Mouse (Mus musculus): ENCODE data around the gene Lrba. TPM values are rescaled to one million over a fixed set of nuclear protein-coding genes. Genes with fewer than 3 reads are reported as not detected.
A peak's percentile ranks its signal among the peaks of the same experiment; 100 is the strongest.

Gene Lrba
- 22.1 and 22.6 TPM in 2 replicates for total RNA-seq (2012; rRNA removed)
- total RNA-seq (2014; rRNA removed): 11.3 and 12.3 TPM in 2 replicates
- 10.8 and 13.8 TPM in 2 replicates for polyA plus RNA-seq (2012; ENCODE audit: insufficient read length, low read depth)

- Histone ChIP-seq H3K4me1 (ENCODE audit: control insufficient read depth in 1 of 2, insufficient read depth in 2 of 2) (peaks cover 3 to 7% of the 10 kb centered on the region in 2 experiments; a peak in 3 of 4 replicates), H3K36me3 (replicated peaks in 1 of 2; ENCODE audit: control insufficient read depth in 1 of 2, insufficient read depth in 1 of 2, low read length in 1 of 2) (peaks cover 7 to 14% of the 10 kb centered on the region in 2 experiments), H3K9ac (ENCODE audit: insufficient read depth, low read depth) (peak within 1 kb of the TSS; percentile 82), H3K27me3 (replicated peaks) (no peaks in the 10 kb centered on the region), H3K27ac (ENCODE audit: insufficient read depth, low read depth) (peak within 1 kb of the TSS; percentile 88), H3K79me2 (replicated peaks; ENCODE audit: control insufficient read depth, extremely low read depth, insufficient read depth, poor library complexity, severe bottlenecking) (peaks cover 13% of the 10 kb centered on the region), H3K9me3 (replicated peaks; ENCODE audit: low read length) (no peaks in the 10 kb centered on the region), H3K4me2 (ENCODE audit: insufficient read depth, low read depth, poor library complexity, severe bottlenecking) (peak within 1 kb of the TSS; percentile 70), H3K4me3 (replicated peaks in 1 of 3; ENCODE audit: low read depth in 2 of 3, low read length in 2 of 3, poor library complexity in 1 of 3) (peak within 1 kb of the TSS; percentile 69 to 92 (median 89))
- TF ChIP-seq JUND (conservative IDR thresholded peaks at IDR 0.05; ENCODE audit: low read depth, low read length) (no peak), MEF2A (IDR thresholded peaks at IDR 0.05; ENCODE audit: borderline replicate concordance, low read depth, low read length) (peak; percentile 38; the same call in 1 of the 2 replicates), POLR2A (IDR thresholded peaks at IDR 0.05; ENCODE audit: low read depth, low read length) (peak; percentile 72), UBTF (IDR thresholded peaks at IDR 0.05; ENCODE audit: low read depth, low read length) (peak; percentile 89), NELFE (IDR thresholded peaks at IDR 0.05; ENCODE audit: low read depth, low read length) (no peak; the same call in 1 of the 2 replicates), BHLHE40 (IDR thresholded peaks at IDR 0.05; ENCODE audit: low read depth, low read length) (peak; percentile 39; the same call in 1 of the 2 replicates), SIN3A (IDR thresholded peaks at IDR 0.05; ENCODE audit: low read length) (peak; percentile 58), TCF12 (IDR thresholded peaks at IDR 0.05; ENCODE audit: low read depth, low read length) (peak; percentile 50), CHD1 (IDR thresholded peaks at IDR 0.05; ENCODE audit: low read depth, low read length) (no peak), CHD2 (IDR thresholded peaks at IDR 0.05; ENCODE audit: low read length) (0 out of 2 replicates have a peak, but pooled peaks have one; percentile 18), RCOR1 (conservative IDR thresholded peaks at IDR 0.05; ENCODE audit: low read depth, low read length) (no peak), MAZ (IDR thresholded peaks at IDR 0.05; ENCODE audit: low read depth, low read length) (peak; percentile 58; the same call in 1 of the 2 replicates), MAX (IDR thresholded peaks at IDR 0.05; ENCODE audit: low read length) (0 out of 2 replicates have a peak, but pooled peaks have one; percentile 16), IRF4 (IDR thresholded peaks at IDR 0.05; ENCODE audit: low read depth, low read length) (peak; percentile 47; the same call in 1 of the 2 replicates)
- dilution Hi-C loops (cut with MboI; ENCODE audit: extremely low pct_ligation_motif_present, extremely low pct_unique_long_range_greater_than_20kb, low sequenced_read_pairs): no loop called here
- in situ Hi-C loops (cut with MboI; ENCODE audit: low pct_ligation_motif_present, low pct_unique_long_range_greater_than_20kb, low sequenced_read_pairs): no loop called here
- DNase-seq (ENCODE audit: extremely low read depth): peak; percentile 68
Observed at GRCm38 (mm10) chr3:86224564-86225421, at the start of gene Lrba. Gene Lrba, plus strand, starts transcription at chr3:86224680.

- Histone ChIP-seq H3K27me3 (replicated peaks) (no peaks in the 10 kb centered on the region), H3K27ac (ENCODE audit: insufficient read depth, low read depth) (no peak overlapping the region), H3K4me3 (replicated peaks in 1 of 3; ENCODE audit: low read depth in 2 of 3, low read length in 2 of 3, poor library complexity in 1 of 3) (no peak overlapping the region), H3K9me3 (replicated peaks; ENCODE audit: low read length) (no peaks in the 10 kb centered on the region), H3K36me3 (replicated peaks in 1 of 2; ENCODE audit: control insufficient read depth in 1 of 2, insufficient read depth in 1 of 2, low read length in 1 of 2) (no peaks in the 10 kb centered on the region), H3K4me1 (ENCODE audit: control insufficient read depth in 1 of 2, insufficient read depth in 2 of 2) (no peaks in the 10 kb centered on the region; a peak in 1 of 4 replicates), H3K4me2 (ENCODE audit: insufficient read depth, low read depth, poor library complexity, severe bottlenecking) (no peak overlapping the region), H3K9ac (ENCODE audit: insufficient read depth, low read depth) (no peak overlapping the region), H3K79me2 (replicated peaks; ENCODE audit: control insufficient read depth, extremely low read depth, insufficient read depth, poor library complexity, severe bottlenecking) (no peaks in the 10 kb centered on the region)
- in situ Hi-C loops (cut with MboI; ENCODE audit: low pct_ligation_motif_present, low pct_unique_long_range_greater_than_20kb, low sequenced_read_pairs) (no loop called here), dilution Hi-C loops (cut with MboI; ENCODE audit: extremely low pct_ligation_motif_present, extremely low pct_unique_long_range_greater_than_20kb, low sequenced_read_pairs) (no loop called here)
- no peak for TF ChIP-seq KAT2A (IDR thresholded peaks at IDR 0.05; ENCODE audit: insufficient replicate concordance, low read length)
- TF ChIP-seq CHD1 (IDR thresholded peaks at IDR 0.05; ENCODE audit: low read depth, low read length): no peak
- TF ChIP-seq NELFE (IDR thresholded peaks at IDR 0.05; ENCODE audit: low read depth, low read length): no peak
- no peak for TF ChIP-seq E2F4 (IDR thresholded peaks at IDR 0.05; ENCODE audit: insufficient replicate concordance, low read depth, low read length)
- no peak for TF ChIP-seq TBP (conservative IDR thresholded peaks at IDR 0.05; ENCODE audit: low read depth, low read length)
- TF ChIP-seq POLR2A (IDR thresholded peaks at IDR 0.05; ENCODE audit: low read depth, low read length): no peak
- TF ChIP-seq CHD2 (IDR thresholded peaks at IDR 0.05; ENCODE audit: low read length): no peak
- no peak for TF ChIP-seq ZKSCAN1 (IDR thresholded peaks at IDR 0.05; ENCODE audit: borderline replicate concordance, low read depth, low read length)
- peak in 1 of 2 experiments; percentile 27; a peak in 2 of 4 replicates for TF ChIP-seq CTCF (conservative IDR thresholded peaks at IDR 0.05 in 1 of 2, IDR thresholded peaks at IDR 0.05 in 1 of 2; ENCODE audit: low read depth in 2 of 2, low read length in 2 of 2)
- TF ChIP-seq ZNF384 (IDR thresholded peaks at IDR 0.05; ENCODE audit: low read depth, low read length): no peak
- no peak for TF ChIP-seq UBTF (IDR thresholded peaks at IDR 0.05; ENCODE audit: low read depth, low read length)
- TF ChIP-seq RAD21 (IDR thresholded peaks at IDR 0.05; ENCODE audit: low read depth, low read length): peak; percentile 15
- TF ChIP-seq MEF2A (IDR thresholded peaks at IDR 0.05; ENCODE audit: borderline replicate concordance, low read depth, low read length): no peak
- TF ChIP-seq HCFC1 (IDR thresholded peaks at IDR 0.05; ENCODE audit: low read depth, low read length): no peak
- no peak for TF ChIP-seq PAX5 (IDR thresholded peaks at IDR 0.05; ENCODE audit: low read length)
- no peak for TF ChIP-seq MXI1 (IDR thresholded peaks at IDR 0.05; ENCODE audit: low read depth, low read length)
- DNase-seq (ENCODE audit: extremely low read depth): no peak
Observed at GRCm38 (mm10) chr3:86179714-86180113, 44.8 kb upstream of the Lrba start.

All from CH12.LX (cell line).